Mouse (Mus musculus): ENCODE measurements around the gene Mia2. TPM values are rescaled to one million over a fixed set of nuclear protein-coding genes. Genes with fewer than 3 reads are reported as not detected.

Gene Mia2
- polyA plus RNA-seq, 1 experiment from 2014 or later: 52.2 TPM

GRCm38 (mm10) chr12:59135096-59135495 lies 39.5 kb downstream of the Mia2 start:
- Histone ChIP-seq H3K4me1 (peaks cover 22% of the 10 kb centered on the region), H3K36me3 (replicated peaks) (peaks cover 16% of the 10 kb centered on the region), H3K27me3 (no peaks in the 10 kb centered on the region), H3K4me2 (no peak overlapping the region), H3K4me3 (replicated peaks) (no peak overlapping the region), H3K9ac (no peak overlapping the region), H3K27ac (no peak overlapping the region), H3K9me3 (no peaks in the 10 kb centered on the region)
- WGBS: 94% methylated on average over 4 of the region's 4 CpGs
- no peak for ATAC-seq (ENCODE audit: low FRiP score)

GRCm38 (mm10) chr12:59135533-59136300 lies 40.1 kb downstream of the Mia2 start:
- H3K4me2 ChIP-seq: no peak overlapping the region
- no peak overlapping the region for H3K27ac ChIP-seq
- H3K36me3 ChIP-seq (replicated peaks): peaks cover 20% of the 10 kb centered on the region
- H3K27me3 ChIP-seq: no peaks in the 10 kb centered on the region
- no peak overlapping the region for H3K4me3 ChIP-seq (replicated peaks)
- H3K4me1 ChIP-seq: peaks cover 16% of the 10 kb centered on the region
- H3K9me3 ChIP-seq: no peaks in the 10 kb centered on the region
- H3K9ac ChIP-seq: no peak overlapping the region
- 96% methylated on average over 13 of the region's 13 CpGs for WGBS
- no peak for ATAC-seq (ENCODE audit: low FRiP score)

- WGBS: 86% methylated on average over 6 of the region's 6 CpGs
These were observed 41.4 kb downstream of the Mia2 start for GRCm38 (mm10) chr12:59137031-59137430.

GRCm38 (mm10) chr12:59139372-59139771 lies 43.8 kb downstream of the Mia2 start:
- no peak overlapping the region for H3K4me3 ChIP-seq (replicated peaks)
- no peaks in the 10 kb centered on the region for H3K9me3 ChIP-seq
- no peaks in the 10 kb centered on the region for H3K27me3 ChIP-seq
- no peak overlapping the region for H3K9ac ChIP-seq
- peaks cover 40% of the 10 kb centered on the region for H3K36me3 ChIP-seq (replicated peaks)
- no peak for ATAC-seq (ENCODE audit: low FRiP score)
- WGBS: 89% methylated on average over 2 of the region's 2 CpGs
- no peak overlapping the region for H3K4me2 ChIP-seq
- H3K27ac ChIP-seq: no peak overlapping the region
- H3K4me1 ChIP-seq: no peaks in the 10 kb centered on the region

More at GRCm38 (mm10) chr12:59137031-59137430, 41.4 kb downstream of the Mia2 start:
- Histone ChIP-seq H3K9ac (no peak overlapping the region), H3K4me3 (replicated peaks) (no peak overlapping the region), H3K4me2 (no peak overlapping the region), H3K9me3 (no peaks in the 10 kb centered on the region), H3K27me3 (no peaks in the 10 kb centered on the region), H3K36me3 (replicated peaks) (peaks cover 30% of the 10 kb centered on the region), H3K27ac (no peak overlapping the region), H3K4me1 (peaks cover 16% of the 10 kb centered on the region)
- no peak for ATAC-seq (ENCODE audit: low FRiP score)

GRCm38 (mm10) chr12:59145130-59145529 lies 49.5 kb downstream of the Mia2 start:
- Histone ChIP-seq H3K27ac (no peak overlapping the region), H3K9me3 (no peaks in the 10 kb centered on the region), H3K4me3 (replicated peaks) (no peak overlapping the region), H3K36me3 (replicated peaks) (peaks cover 52% of the 10 kb centered on the region), H3K4me2 (no peak overlapping the region), H3K27me3 (no peaks in the 10 kb centered on the region), H3K9ac (no peak overlapping the region), H3K4me1 (no peaks in the 10 kb centered on the region)
- no peak for ATAC-seq (ENCODE audit: low FRiP score)

GRCm38 (mm10) chr12:59149691-59150090 lies 54.1 kb downstream of the Mia2 start:
- WGBS: 95% methylated on average over 4 of the region's 4 CpGs
- Histone ChIP-seq H3K4me2 (no peak overlapping the region), H3K9ac (no peak overlapping the region), H3K36me3 (replicated peaks) (peaks cover 62% of the 10 kb centered on the region), H3K9me3 (no peaks in the 10 kb centered on the region), H3K27me3 (no peaks in the 10 kb centered on the region), H3K4me1 (no peaks in the 10 kb centered on the region), H3K4me3 (replicated peaks) (no peak overlapping the region), H3K27ac (no peak overlapping the region)
- ATAC-seq (ENCODE audit: low FRiP score): no peak

- H3K4me2 ChIP-seq: no peak overlapping the region
- ATAC-seq (ENCODE audit: low FRiP score): no peak
- H3K4me1 ChIP-seq: no peaks in the 10 kb centered on the region
These were observed 65.5 kb downstream of the Mia2 start for GRCm38 (mm10) chr12:59161091-59161490.

GRCm38 (mm10) chr12:59162797-59163196 lies 67.2 kb downstream of the Mia2 start:
- no peak overlapping the region for H3K4me2 ChIP-seq
- no peaks in the 10 kb centered on the region for H3K9me3 ChIP-seq
- no peaks in the 10 kb centered on the region for H3K4me1 ChIP-seq
- no peaks in the 10 kb centered on the region for H3K27me3 ChIP-seq
- no peak overlapping the region for H3K9ac ChIP-seq
- WGBS: 87% methylated on average over 2 of the region's 2 CpGs
- no peak for ATAC-seq (ENCODE audit: low FRiP score)
- H3K27ac ChIP-seq: no peak overlapping the region
- H3K36me3 ChIP-seq (replicated peaks): peaks cover 54% of the 10 kb centered on the region
- no peak overlapping the region for H3K4me3 ChIP-seq (replicated peaks)

More at GRCm38 (mm10) chr12:59161091-59161490, 65.5 kb downstream of the Mia2 start:
- no peak overlapping the region for H3K27ac ChIP-seq
- H3K36me3 ChIP-seq (replicated peaks): peaks cover 61% of the 10 kb centered on the region
- H3K27me3 ChIP-seq: no peaks in the 10 kb centered on the region
- no peaks in the 10 kb centered on the region for H3K9me3 ChIP-seq
- no peak overlapping the region for H3K4me3 ChIP-seq (replicated peaks)
- 75% methylated on average over 2 of the region's 2 CpGs for WGBS
- H3K9ac ChIP-seq: no peak overlapping the region

- Histone ChIP-seq H3K36me3 (replicated peaks) (peaks cover 48% of the 10 kb centered on the region), H3K4me3 (replicated peaks) (no peak overlapping the region), H3K27ac (no peak overlapping the region), H3K4me1 (no peaks in the 10 kb centered on the region), H3K27me3 (no peaks in the 10 kb centered on the region), H3K9ac (no peak overlapping the region), H3K4me2 (no peak overlapping the region), H3K9me3 (no peaks in the 10 kb centered on the region)
- 92% methylated on average over 6 of the region's 6 CpGs for WGBS
- no peak for ATAC-seq (ENCODE audit: low FRiP score)
These were observed 68.9 kb downstream of the Mia2 start for GRCm38 (mm10) chr12:59164522-59164921.

GRCm38 (mm10) chr12:59166557-59166956 lies 71.0 kb downstream of the Mia2 start:
- Histone ChIP-seq H3K4me3 (replicated peaks) (no peak overlapping the region), H3K4me2 (no peak overlapping the region), H3K36me3 (replicated peaks) (peaks cover 46% of the 10 kb centered on the region), H3K9me3 (no peaks in the 10 kb centered on the region), H3K4me1 (no peaks in the 10 kb centered on the region), H3K9ac (no peak overlapping the region), H3K27me3 (no peaks in the 10 kb centered on the region), H3K27ac (no peak overlapping the region)
- no peak for ATAC-seq (ENCODE audit: low FRiP score)
- 94% methylated on average over 4 of the region's 4 CpGs for WGBS

- Histone ChIP-seq H3K27ac (no peak overlapping the region), H3K36me3 (replicated peaks) (peaks cover 29% of the 10 kb centered on the region), H3K9ac (no peak overlapping the region), H3K4me2 (no peak overlapping the region), H3K9me3 (no peaks in the 10 kb centered on the region), H3K4me3 (replicated peaks) (no peak overlapping the region), H3K27me3 (no peaks in the 10 kb centered on the region), H3K4me1 (no peaks in the 10 kb centered on the region)
- no peak for ATAC-seq (ENCODE audit: low FRiP score)
- 89% methylated on average over 4 of the region's 4 CpGs for WGBS
These were observed 74.3 kb downstream of the Mia2 start for GRCm38 (mm10) chr12:59169935-59170334.

GRCm38 (mm10) chr12:59177814-59178213 lies 82.2 kb downstream of the Mia2 start:
- no peak overlapping the region for H3K27ac ChIP-seq
- ATAC-seq (ENCODE audit: low FRiP score): no peak
- no peak overlapping the region for H3K4me3 ChIP-seq (replicated peaks)
- 91% methylated on average over 3 of the region's 3 CpGs for WGBS
- no peaks in the 10 kb centered on the region for H3K4me1 ChIP-seq
- H3K4me2 ChIP-seq: no peak overlapping the region
- H3K9me3 ChIP-seq: no peaks in the 10 kb centered on the region
- no peak overlapping the region for H3K9ac ChIP-seq
- no peaks in the 10 kb centered on the region for H3K27me3 ChIP-seq
- H3K36me3 ChIP-seq (replicated peaks): peaks cover 50% of the 10 kb centered on the region

GRCm38 (mm10) chr12:59188086-59188682 lies 92.6 kb downstream of the Mia2 start:
- no peaks in the 10 kb centered on the region for H3K27me3 ChIP-seq
- H3K9ac ChIP-seq: no peak overlapping the region
- H3K27ac ChIP-seq: no peak overlapping the region
- H3K9me3 ChIP-seq: no peaks in the 10 kb centered on the region
- 91% methylated on average over 12 of the region's 12 CpGs for WGBS
- no peaks in the 10 kb centered on the region for H3K4me1 ChIP-seq
- ATAC-seq (ENCODE audit: low FRiP score): no peak
- no peak overlapping the region for H3K4me2 ChIP-seq
- peaks cover 46% of the 10 kb centered on the region for H3K36me3 ChIP-seq (replicated peaks)
- no peak overlapping the region for H3K4me3 ChIP-seq (replicated peaks)
